Mouse (Mus musculus) T-cell, adult 2 months (primary cell): ENCODE measurements at regions not wholly inside any gene's neighbourhood (a gene's known extent, or its start where the extent isn't known, plus 50 kb on each side); places are given as distances from the start of the nearest gene placed in this dataset.

Experiments used
- DNase-seq: peaks from one replicate; pipeline ENCODE4 v3.0.0; 2022; ENCODE audit warnings: low spot score

DNA sequence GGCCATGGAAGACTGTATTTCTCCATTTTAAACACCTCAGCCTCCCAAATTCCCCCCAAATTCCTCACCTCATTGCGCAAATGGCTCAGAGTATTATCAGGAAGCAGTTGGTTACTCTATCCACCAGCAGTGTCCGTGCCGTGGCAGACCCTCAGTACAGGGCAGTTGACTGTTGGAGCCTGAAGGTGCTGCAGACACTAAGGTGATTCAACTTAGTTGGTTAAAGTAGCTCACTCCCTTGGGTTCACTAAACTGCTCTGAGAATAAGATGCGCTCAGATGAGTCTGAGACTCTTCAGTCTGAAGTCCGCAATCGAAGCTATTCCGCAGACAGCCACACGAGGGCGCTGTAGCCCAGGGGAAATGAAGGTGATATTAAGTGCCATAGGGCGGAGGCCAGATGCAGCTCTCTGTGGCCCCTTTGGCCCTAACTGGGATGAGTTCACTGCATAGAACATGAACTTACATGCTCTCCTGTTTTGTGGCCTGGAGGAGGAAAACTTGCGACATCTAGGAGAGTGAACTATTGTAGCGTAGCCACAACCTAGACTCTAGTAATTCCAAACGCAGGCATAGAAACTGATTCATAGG lies 62.9 kb downstream of the Amer3 start:
- DNase-seq: no peak

DNA sequence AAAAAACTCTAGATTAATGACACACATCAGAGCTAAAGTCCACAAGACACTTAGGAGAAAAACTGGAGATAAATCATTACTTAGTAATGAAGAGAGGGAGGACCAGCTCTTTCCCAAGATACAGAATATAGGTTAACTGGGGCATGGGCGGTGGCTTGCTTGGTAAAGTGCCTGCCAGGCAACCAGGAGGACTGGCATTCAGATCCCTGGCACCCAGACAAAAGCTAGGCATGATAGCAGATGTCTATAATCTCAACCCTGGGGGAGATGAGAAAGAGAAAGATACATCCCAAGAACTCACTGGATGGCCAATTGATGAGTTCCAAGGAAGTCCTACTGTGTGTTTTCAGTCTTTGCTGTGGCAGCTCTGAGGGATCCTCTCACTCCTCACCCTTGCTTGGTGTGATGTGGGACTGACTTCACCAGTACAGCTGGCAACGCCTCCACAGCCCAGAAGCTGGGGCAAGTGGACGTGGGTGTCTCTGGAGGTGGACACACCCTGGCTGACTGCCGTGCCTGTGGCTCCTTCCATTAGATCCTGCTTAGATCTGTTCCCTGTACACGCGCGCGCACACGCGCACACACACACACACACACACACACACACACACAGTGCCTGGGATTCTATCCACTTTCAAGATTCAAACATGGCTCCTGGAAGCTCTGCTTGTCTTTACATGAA lies 74.6 kb downstream of the Amer3 start:
- no peak for DNase-seq

DNA sequence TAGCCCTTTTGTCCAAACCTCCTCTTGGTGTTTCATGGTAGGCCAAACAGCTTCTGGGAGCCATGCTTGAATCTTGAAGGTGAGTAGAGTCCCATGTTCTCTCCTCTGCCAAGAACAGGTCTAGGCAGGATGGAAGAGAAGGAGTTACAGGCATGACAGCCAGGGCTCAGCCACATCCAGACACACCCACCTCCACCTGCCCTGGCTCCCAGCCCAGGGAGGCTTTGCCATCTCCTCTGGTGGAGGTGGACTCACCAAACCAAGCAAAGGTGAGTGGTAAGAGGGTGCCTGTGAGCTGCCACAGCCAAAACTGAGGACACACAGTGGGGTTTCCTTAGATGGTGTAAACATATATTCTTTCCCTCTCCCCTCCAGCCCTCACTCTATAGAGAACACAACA lies 78.0 kb downstream of the Amer3 start:
- DNase-seq: no peak

DNA sequence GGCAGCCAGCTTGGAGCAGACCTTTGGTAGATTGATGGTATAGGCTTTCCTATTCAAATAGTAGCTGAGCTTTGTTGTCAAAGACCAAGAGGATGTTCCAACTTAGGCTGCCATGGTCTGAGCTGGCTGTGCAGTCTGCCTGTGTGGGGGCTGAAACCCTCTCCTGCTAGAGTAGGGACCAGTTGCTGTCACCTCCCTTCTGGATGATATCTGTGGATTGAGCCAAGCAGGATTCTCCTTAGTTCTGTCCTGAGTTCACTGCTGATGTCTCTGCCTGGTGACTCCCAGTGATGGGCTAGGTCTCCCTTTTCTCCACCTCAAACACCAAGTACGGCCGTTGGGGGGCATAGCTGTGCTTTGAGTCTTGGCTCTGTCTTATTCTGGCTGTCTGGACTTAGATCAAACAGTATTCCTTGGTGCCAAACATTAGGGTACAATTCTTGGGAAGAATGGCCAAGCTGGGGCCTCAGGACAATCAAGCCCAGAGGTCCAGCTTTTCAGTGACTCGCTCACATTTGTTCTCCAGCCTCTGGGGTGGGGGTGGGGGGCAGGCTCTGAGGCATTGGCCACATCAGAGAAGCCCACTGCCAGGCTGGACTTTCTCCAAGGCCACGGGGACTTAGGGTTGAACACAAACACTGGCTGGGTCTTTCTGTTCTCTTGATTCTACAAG lies 84.6 kb downstream of the Amer3 start:
- no peak for DNase-seq

DNA sequence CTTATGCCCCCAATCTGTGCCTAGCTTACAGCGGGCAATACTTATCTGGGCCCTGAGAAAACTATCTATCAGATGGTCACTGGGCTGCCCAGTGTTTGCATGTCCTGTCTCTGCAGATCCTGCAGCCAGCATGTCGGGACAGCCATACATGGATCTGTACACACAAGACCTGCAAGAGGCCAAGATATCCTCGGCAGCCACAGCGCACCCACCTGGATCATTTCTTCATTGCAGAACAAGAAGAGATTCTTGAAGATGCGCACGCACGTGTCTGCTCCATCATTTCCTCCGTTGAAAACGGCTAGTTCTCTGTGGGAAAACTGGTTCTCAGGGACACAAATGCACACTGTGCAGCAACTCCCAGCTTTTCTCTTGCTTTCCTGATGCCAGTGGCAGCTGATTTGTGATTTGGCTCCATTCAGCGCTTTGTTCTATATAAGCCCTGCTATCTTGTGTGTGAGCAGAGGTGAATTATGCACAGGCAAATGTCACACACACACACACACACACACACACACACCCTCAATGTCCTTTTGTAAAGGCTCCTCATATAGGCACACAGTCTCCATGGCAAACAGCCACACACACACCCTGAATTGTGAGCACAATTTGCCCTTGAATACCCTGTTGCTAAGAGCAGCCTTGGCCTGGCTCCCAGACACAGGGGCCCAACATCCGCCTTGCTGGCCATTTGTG lies 85.5 kb downstream of the Amer3 start:
- DNase-seq: no peak

DNA sequence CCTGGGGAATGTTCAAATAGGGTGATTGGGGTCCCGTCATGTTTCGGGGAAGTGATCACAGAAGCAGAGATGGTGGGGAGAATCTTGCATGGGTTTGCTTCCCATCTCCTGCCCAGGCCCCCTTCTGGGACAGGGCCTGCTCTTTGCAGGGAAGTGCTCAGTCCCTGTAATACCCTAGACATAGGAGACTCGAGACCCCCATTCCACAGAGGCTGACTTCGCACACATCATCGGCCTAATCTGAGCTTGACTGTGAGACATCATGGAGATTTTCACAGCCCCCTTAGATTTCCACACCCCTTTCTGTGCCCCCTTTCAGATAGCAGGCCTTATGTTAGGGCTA lies 86.0 kb downstream of the Amer3 start:
- no peak for DNase-seq

DNA sequence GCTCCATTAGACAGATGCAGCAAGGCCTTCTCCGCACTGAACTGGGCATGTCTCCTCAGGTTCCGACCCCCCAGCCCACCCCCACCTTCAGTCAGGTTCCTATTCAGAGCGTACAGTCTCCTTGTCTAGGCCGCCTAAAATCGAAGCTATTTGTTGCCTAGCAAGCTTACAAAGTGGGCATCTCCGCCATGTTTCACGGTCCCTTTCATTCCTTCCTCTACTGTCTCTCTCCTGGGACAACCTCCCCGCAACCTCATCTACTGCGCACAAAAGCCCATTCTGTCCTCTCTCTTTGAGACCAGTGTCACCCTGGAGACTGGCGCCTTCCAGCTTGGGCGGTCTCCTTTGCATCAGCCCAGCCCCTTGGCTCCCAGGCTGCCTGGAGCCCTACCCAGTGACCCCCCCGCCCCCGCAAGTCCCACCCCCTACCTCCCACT lies 86.8 kb downstream of the Amer3 start:
- DNase-seq: no peak

DNA sequence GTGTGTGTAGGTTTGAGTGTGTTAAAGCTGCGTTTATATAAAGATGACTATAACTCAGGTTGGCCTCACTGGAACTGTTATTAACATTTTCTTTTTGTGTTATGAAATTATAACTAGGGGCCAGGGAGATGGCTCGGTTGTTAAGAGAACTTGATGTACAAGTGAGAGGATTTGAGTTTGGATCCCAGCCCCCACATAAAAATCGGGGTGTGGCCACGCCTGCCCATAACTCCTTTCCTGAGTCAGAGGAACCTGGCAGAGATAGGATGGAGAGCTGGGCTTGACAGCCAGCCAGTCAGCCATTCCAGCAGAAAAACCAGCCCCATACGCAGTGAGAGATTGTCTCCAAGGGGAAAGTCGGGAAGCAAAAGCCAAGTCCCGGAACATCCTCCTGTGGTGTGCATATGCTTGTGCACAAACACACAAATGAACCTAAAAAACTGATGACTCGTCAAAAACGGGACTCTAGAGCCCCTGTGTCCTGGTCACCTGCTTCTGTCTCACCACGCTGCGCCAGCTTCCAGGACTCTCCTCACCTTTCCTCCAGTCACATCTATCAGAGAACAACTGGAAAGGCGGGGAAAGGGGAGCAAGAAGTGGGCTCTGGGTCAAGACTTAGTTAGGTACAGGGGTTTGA lies 97.8 kb downstream of the Amer3 start:
- DNase-seq: no peak

DNA sequence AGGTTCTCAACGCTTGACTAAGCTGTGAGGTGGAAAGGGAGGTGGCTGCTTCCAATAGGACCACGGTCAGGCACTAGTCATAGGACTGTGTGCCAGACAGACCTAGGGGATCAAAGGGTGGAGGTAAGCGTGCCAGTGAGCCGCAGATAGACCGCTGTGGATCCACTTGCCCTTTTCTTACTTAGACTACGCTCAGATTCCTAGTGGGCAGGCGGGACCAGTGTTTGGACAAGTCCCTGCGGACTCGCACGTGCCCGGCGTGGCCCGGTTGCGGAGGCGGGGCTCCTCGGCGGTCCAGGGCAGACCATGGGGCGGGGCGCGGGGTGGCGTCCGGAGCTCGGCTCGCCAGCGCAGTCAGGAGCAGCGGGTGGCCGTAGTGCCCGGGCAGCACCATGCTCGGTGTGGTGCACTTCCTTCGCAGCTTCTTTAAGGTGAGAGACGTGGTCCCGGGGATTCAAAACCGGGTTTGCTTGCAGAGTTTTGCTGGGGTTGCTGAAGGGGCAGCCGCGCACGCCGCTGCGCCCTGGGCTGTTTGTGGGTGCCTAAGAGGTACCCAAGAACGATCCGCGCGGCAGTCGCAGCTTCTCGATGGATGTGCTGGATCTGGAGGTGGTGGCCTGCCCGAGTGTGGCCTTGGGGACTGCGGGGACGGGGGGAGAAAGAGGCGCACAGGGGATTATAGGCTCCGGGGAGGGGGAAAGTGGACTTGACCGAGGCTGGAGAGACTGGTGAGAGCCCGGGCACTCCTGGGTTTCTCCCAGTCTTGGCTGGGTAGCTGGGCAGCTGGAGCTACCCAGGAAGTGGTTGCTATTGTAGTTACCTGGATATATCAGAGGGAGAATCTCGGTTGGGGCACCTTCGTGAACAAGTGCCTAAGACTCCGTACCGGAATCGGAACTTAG lies 98.6 kb downstream of the Amer3 start:
- no peak for DNase-seq

DNA sequence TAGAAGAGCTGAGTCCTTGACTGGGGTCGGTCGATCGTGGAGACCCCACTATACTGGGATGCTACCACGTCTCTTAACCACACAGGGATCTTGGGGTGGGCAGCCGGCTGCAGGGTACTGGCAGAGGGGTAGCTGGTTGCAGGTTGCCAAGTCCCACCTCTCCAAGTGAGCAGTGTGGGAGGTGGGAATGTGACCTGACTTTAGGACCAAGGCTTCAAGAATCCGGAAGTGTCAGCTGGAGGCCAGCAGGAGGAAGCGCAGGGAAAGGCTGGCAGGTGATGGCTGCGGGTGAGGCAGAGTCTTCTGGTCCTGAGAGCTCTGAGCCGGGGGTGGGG lies 99.2 kb downstream of the Amer3 start:
- no peak for DNase-seq

DNA sequence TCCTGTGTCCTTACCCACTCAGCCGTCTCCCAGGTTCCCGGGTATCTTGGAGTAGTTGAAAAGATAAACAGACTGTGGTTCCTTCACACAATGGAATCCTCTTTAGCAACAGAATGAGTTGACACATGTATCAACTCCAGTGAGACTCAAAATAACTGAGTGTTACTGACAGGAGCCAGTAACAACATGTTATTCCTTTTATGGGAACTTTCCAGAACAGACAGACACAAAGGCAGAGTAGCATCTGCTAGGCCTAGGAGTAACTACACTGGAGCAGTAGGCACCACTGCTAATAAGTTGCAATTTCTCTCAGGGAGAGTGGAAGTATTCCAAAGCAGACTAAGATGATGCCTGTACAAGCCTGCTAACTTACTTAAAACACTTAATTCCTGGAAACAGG lies 107.1 kb downstream of the Amer3 start:
- DNase-seq: no peak

DNA sequence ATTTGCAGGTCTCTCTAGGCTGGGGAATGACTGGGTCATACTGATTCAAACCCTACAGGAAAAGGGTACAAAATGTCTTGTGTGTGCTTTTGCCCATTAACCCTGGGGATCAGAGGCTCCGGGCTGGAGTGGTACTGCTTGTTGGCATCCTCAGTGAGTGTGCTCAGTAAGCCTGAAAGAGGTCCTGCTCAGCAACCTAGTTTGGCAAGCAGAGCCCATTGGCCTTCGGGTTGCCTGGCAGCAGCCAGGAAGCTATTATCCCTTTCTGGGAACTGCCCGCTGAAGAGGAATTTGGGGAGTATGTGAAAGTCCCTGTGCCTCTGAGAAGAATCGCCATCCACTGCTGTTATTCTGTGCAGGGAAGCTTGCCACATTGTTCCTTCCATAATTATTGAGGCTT lies 117.1 kb downstream of the Amer3 start:
- no peak for DNase-seq

DNA sequence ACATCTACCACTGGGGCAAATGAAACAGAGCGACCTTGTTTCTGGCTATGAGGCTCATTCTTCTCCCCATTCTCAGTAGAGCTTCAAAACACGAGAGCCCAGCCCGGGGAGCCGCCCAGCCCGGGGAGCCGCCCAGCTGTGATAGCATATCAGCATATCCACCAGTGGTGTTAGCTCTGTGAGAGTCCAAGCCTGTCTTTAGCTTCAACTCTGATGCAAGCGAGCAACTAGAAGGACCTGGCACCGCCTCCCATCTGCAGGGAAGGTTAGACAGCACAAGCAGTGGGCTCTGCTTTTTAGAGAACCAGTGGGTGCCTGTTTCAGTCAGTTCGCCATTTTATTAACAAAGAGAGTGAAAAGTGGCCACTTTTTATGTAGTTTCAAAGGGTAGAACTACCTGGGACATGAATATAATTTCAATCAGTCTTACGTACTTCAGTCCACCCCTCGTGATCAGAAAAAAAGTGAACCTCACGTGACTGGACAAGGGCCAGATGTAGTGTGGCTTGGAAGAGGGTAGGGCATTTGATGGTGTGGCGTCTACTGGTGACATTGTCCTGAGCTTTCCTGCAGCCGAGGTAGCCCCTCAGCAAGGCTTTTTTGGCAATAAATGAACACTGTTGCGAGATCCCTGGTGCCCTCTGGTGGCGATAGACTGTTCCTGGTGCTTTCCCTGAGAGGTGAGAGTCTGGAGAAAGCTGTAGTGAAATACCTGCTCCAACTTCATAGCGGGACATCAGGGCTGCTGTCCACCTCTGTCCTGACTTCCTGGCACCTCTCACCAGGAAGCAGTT lies 121.0 kb downstream of the Amer3 start:
- no peak for DNase-seq

DNA sequence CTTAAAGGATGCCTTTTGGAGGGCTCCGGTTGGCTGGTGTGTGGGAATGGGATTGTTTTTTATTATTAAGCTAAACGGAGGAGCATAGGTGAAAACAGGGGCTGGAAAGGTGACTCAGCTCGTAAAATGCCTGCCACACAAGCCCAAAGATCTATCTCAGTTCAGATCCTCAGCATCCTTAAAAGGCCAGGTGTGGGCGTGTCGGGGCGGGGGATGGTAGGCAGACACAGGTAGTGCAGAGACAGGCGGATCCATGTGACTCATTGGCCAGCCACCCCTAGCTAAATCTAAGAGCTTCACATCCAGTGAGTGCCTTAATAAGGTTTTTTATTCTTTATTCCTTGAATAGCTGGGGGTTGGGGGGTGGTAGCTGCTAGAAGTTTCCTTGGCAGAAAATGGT lies 122.0 kb downstream of the Amer3 start:
- DNase-seq: no peak

DNA sequence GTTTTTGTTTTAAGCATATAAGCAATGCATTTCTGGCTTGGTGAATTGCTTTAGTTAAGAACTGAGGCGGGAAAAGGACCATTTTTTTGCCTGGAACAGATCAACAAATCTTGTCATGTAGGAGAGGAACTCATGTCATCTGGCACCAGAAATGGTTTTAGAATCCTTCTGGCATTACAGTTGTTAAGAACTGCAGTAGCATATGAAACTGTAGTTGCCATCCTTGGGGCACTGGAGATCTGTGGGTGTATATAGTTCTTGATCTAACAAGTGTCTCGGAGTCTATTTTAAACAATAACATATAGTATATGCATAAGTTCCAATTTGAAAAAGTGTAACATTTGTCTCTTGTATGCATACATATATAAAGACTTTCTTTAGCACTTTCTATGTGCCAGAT lies 129.6 kb downstream of the Amer3 start:
- DNase-seq: no peak

DNA sequence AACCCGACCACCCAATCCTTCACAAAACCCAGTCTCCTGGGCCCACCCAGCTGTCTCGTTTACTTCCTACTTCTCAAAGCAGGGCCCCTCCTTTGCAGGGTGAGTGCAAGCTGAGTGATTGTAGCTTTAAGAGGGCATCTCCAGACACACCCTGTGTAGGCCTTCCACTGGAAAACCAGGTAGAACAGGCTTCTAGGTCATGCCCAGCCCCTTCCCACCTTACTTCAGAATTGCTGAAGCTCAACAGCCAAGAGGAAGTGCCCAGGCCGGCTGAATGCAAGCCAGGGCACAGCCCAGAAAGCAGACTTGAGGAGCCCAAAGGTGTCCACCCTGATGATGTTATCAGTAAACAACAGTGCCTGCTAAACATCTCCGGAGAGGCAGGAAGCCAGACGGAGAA lies 120.2 kb downstream of the Fam168b start:
- DNase-seq: no peak

DNA sequence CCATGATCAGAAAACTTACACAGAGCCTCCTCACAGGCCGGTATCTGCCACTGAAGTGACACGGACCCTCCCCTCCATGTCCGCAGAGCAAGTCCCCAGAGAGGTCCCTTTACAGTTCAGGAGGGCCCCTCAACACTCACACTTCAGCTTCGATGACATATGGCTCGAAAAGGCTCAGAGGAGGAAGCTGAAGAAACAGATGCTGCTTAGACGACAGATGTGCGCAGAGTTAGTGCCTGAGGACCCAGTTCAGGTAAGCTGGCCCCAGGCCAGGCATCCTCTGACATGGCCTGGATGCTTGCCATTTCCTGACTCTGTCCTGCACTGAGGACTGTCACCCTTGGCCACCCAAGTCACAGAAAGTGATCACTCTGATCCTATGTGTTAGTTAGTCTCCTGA lies 110.7 kb downstream of the Fam168b start:
- no peak for DNase-seq

DNA sequence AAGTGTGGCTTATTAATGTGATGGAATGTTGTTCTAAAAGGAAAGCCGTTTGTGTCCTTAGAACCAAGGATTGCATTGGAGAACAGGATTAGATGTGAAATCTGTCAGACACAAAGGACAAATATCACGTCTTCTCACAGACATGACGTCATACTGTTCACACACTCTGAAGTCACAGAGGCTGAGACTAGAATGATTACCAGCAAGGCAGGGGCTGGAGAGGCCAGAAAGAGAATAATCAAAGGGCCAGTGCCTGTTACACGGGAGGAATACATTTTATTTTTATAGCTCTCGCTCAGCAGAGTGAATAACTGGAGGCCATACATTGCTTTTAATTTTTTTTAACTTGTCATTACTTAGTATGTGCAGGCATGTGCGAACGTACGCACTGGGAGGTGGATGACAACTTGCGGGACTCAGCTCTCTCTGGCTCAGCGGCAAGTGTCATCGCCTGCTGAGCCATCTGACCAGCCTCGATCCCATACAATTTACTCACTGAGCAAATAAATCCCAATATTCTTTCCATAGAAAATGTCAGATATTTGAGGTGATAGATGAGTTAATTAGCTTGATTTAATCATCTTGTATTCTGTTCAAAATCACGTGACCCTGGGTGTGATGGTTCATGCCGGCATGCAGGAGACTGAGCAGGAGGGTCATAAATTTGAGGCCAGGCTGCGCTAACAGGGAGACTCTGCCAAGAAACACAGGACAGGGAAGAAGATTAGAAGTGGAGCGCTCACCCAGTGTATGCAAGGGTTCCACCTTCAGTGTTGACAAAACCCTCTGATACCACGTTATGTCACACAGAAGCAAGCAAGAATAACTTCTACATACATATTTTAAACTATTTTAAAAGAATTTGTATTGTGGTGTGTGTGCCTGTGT lies 109.6 kb downstream of the Fam168b start:
- DNase-seq: no peak

DNA sequence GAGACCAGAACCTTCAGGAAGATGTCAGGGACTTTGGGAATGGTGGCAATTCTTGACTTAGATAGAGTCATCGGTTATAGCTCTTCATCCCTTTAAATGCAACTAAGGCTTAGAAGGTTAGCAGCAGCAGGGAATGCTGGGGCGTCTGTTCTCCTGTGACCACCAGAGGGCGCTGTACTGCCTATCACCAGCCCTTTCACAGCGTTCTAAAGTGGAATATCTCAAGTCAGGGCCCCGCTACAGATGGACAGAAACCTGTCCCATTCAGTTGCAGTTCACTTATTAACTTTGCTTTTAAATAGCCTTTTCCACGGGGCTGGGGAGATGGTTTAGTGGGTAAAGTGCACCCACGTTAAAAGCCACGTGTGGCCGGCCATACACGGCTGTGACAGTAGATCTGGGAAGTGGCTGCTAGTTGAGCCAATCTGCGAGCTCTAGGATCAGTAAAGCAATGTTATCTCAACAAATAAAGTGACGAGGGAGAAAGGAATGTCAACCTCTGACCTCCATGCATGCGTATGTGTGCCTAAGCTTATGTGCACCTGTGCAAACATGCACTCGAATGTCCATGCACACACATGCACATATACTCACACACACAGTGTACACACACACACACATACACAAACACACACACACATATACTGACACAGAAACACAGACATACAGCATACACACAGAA lies 104.3 kb downstream of the Fam168b start:
- peak; percentile 54 for DNase-seq
